Mouse (Mus musculus) myocyte (in vitro differentiated cells): ENCODE measurements around the gene Abhd11. TPM values are rescaled to one million over a fixed set of nuclear protein-coding genes. Genes with fewer than 3 reads are reported as not detected.
A peak's percentile ranks its signal among the peaks of the same experiment; 100 is the strongest.

Experiments used
- H3K27me3 ChIP-seq: one replicate; pipeline ENCODE4 v1.6.1; 2011; ENCODE audit not compliant: control insufficient read depth, insufficient read depth, insufficient read length
- H3K36me3 ChIP-seq: one replicate; pipeline ENCODE4 v1.6.1; 2011; ENCODE audit not compliant: control insufficient read depth, insufficient read depth
- H3K4me2 ChIP-seq: one replicate; pipeline ENCODE4 v1.6.1; 2011; ENCODE audit warnings: low read depth, control low read depth
- H3K4me3 ChIP-seq: one replicate; pipeline ENCODE4 v1.5.1; 2011; ENCODE audit warnings: mild to moderate bottlenecking, control low read depth, moderate library complexity
- H3K79me2 ChIP-seq: one replicate; pipeline ENCODE4 v1.6.1; 2011; ENCODE audit not compliant: control insufficient read depth, insufficient read depth
- H3ac ChIP-seq: one replicate; pipeline ENCODE4 v1.6.1; 2011; ENCODE audit not compliant: control insufficient read depth, insufficient read length
- CEBPB ChIP-seq: IDR thresholded peaks from 2 replicates; pipeline ENCODE4 v1.6.1; 2011; ENCODE audit warnings: mild to moderate bottlenecking, moderate library complexity; ENCODE audit not compliant: poor library complexity, insufficient read depth, severe bottlenecking
- E2F4 ChIP-seq: IDR thresholded peaks from one replicate; pipeline ENCODE4 v1.6.1; 2011; ENCODE audit warnings: mild to moderate bottlenecking, control low read depth, moderate library complexity; ENCODE audit not compliant: insufficient read depth
- MAX ChIP-seq: IDR thresholded peaks from one replicate; pipeline ENCODE4 v1.6.1; 2011; ENCODE audit warnings: low read depth, mild to moderate bottlenecking, control low read depth
- MYOD1 ChIP-seq, 3 experiments: IDR thresholded peaks; one replicate each; pipeline ENCODE4 v1.6.1; 2011; ENCODE audit warnings: control low read depth in 2 of 3, low read depth in 2 of 3, mild to moderate bottlenecking in 2 of 3, moderate library complexity in 1 of 3; ENCODE audit not compliant: insufficient read length in 2 of 3, control insufficient read depth in 1 of 3
- MYOG ChIP-seq, 3 experiments: IDR thresholded peaks; one replicate each; pipeline ENCODE4 v1.6.1; 2011; ENCODE audit warnings: control low read depth in 2 of 3, low read depth in 2 of 3, mild to moderate bottlenecking in 2 of 3; ENCODE audit not compliant: insufficient read length in 2 of 3, control insufficient read depth in 1 of 3, insufficient read depth in 1 of 3
- POLR2A ChIP-seq: IDR thresholded peaks from one replicate; pipeline ENCODE4 v1.6.1; 2011; ENCODE audit warnings: low read depth, mild to moderate bottlenecking, control low read depth, moderate library complexity; ENCODE audit not compliant: insufficient read length
- POLR2AphosphoS2 ChIP-seq: IDR thresholded peaks from one replicate; pipeline ENCODE4 v1.6.1; 2011; ENCODE audit warnings: low read depth, control low read depth; ENCODE audit not compliant: insufficient read length
- REST ChIP-seq: IDR thresholded peaks from one replicate; pipeline ENCODE4 v1.6.1; 2011; ENCODE audit warnings: mild to moderate bottlenecking, control low read depth, moderate library complexity; ENCODE audit not compliant: insufficient read depth, insufficient read length
- SRF ChIP-seq: IDR thresholded peaks from one replicate; pipeline ENCODE4 v1.6.1; 2011; ENCODE audit warnings: low read depth; ENCODE audit not compliant: control insufficient read depth, insufficient read length
- TCF12 ChIP-seq: IDR thresholded peaks from one replicate; pipeline ENCODE4 v1.6.1; 2011; ENCODE audit warnings: mild to moderate bottlenecking, control low read depth; ENCODE audit not compliant: poor library complexity, insufficient read depth, severe bottlenecking
- TCF3 ChIP-seq: IDR thresholded peaks from one replicate; pipeline ENCODE4 v1.6.1; 2011; ENCODE audit warnings: low read depth, control low read depth; ENCODE audit not compliant: insufficient read length
- USF1 ChIP-seq: IDR thresholded peaks from one replicate; pipeline ENCODE4 v1.6.1; 2011; ENCODE audit warnings: low read depth, mild to moderate bottlenecking, control low read depth, moderate library complexity
- polyA plus RNA-seq: library from polyadenylated mRNA; unstranded; fragments of >200 nt; fragmentation: generic; extraction: Trizol; gene quantifications from one replicate; pipeline ENCODE4 v1.2.1, GENCODE M21; 2012; ENCODE audit warnings: missing spikeins

The Abhd11 gene
- polyA plus RNA-seq, 1 experiment: 33.0 TPM

GRCm38 (mm10) chr5:134992566-134992965 lies 16.4 kb upstream of the Abhd11 start:
- no peak overlapping the region for H3K4me2 ChIP-seq
- no peak overlapping the region for H3ac ChIP-seq
- H3K4me3 ChIP-seq: no peak overlapping the region
- peaks cover 10% of the 10 kb centered on the region for H3K27me3 ChIP-seq
- TF ChIP-seq TCF3 (no peak), CEBPB (no peak), USF1 (no peak)
- no peaks in the 10 kb centered on the region for H3K36me3 ChIP-seq
- no peaks in the 10 kb centered on the region for H3K79me2 ChIP-seq

- Histone ChIP-seq H3K27me3 (peaks cover 11% of the 10 kb centered on the region), H3K4me2 (no peak overlapping the region), H3ac (no peak overlapping the region), H3K79me2 (no peaks in the 10 kb centered on the region), H3K4me3 (no peak overlapping the region), H3K36me3 (no peaks in the 10 kb centered on the region)
- TF ChIP-seq MAX (no peak), USF1 (no peak), REST (no peak), TCF3 (no peak)
These were observed 10.6 kb upstream of the Abhd11 start for GRCm38 (mm10) chr5:134998359-134998758.

GRCm38 (mm10) chr5:134999797-135000196 lies 9.2 kb upstream of the Abhd11 start:
- Histone ChIP-seq H3K4me3 (no peak overlapping the region), H3K27me3 (peaks cover 11% of the 10 kb centered on the region), H3K36me3 (no peaks in the 10 kb centered on the region), H3K79me2 (no peaks in the 10 kb centered on the region), H3K4me2 (no peak overlapping the region), H3ac (no peak overlapping the region)
- TF ChIP-seq E2F4: no peak
- no peak for TF ChIP-seq MYOD1 (IDR thresholded peaks at IDR 0.05; ENCODE audit: control insufficient read depth in 1 of 3, insufficient read length in 2 of 3, low read depth in 2 of 3)
- no peak for TF ChIP-seq MAX
- no peak for TF ChIP-seq SRF
- TF ChIP-seq REST: no peak
- no peak for TF ChIP-seq MYOG (IDR thresholded peaks at IDR 0.05; ENCODE audit: control insufficient read depth in 1 of 3, insufficient read depth in 1 of 3, insufficient read length in 2 of 3, low read depth in 2 of 3)
- no peak for TF ChIP-seq USF1
- TF ChIP-seq TCF3: no peak
- no peak for TF ChIP-seq CEBPB
- no peak for TF ChIP-seq POLR2A

GRCm38 (mm10) chr5:135000751-135001150 lies 8.2 kb upstream of the Abhd11 start:
- Histone ChIP-seq H3ac (peak overlapping the region; percentile 6), H3K4me3 (no peak overlapping the region), H3K27me3 (peaks cover 9% of the 10 kb centered on the region), H3K79me2 (no peaks in the 10 kb centered on the region), H3K36me3 (no peaks in the 10 kb centered on the region), H3K4me2 (no peak overlapping the region)
- TF ChIP-seq REST (no peak), MYOG (IDR thresholded peaks at IDR 0.05; ENCODE audit: control insufficient read depth in 1 of 3, insufficient read depth in 1 of 3, insufficient read length in 2 of 3, low read depth in 2 of 3) (no peak), SRF (no peak), MAX (no peak), POLR2A (no peak), POLR2AphosphoS2 (no peak), E2F4 (no peak), TCF12 (no peak), TCF3 (no peak), CEBPB (no peak)

GRCm38 (mm10) chr5:135001309-135001708 lies 7.6 kb upstream of the Abhd11 start:
- TF ChIP-seq MYOG (IDR thresholded peaks at IDR 0.05; ENCODE audit: control insufficient read depth in 1 of 3, insufficient read depth in 1 of 3, insufficient read length in 2 of 3, low read depth in 2 of 3): peak in 1 of 3 experiments; percentile 9
- TF ChIP-seq REST: no peak
- H3K27me3 ChIP-seq: peaks cover 6% of the 10 kb centered on the region
- no peak overlapping the region for H3K4me3 ChIP-seq
- H3K4me2 ChIP-seq: no peak overlapping the region
- H3ac ChIP-seq: no peak overlapping the region
- H3K79me2 ChIP-seq: no peaks in the 10 kb centered on the region
- H3K36me3 ChIP-seq: no peaks in the 10 kb centered on the region

GRCm38 (mm10) chr5:135002151-135002550 lies 6.8 kb upstream of the Abhd11 start:
- TF ChIP-seq TCF3: no peak
- no peak for TF ChIP-seq POLR2A
- TF ChIP-seq MAX: no peak
- Histone ChIP-seq H3K4me2 (no peak overlapping the region), H3K4me3 (no peak overlapping the region), H3K36me3 (no peaks in the 10 kb centered on the region), H3ac (no peak overlapping the region), H3K27me3 (peaks cover 6% of the 10 kb centered on the region), H3K79me2 (no peaks in the 10 kb centered on the region)
